Mouse (Mus musculus) B cell, adult (primary cell): ENCODE measurements around the gene Tbc1d23. TPM values are rescaled to one million over a fixed set of nuclear protein-coding genes. Genes with fewer than 3 reads are reported as not detected.

Experiments used
- total RNA-seq: library from RNA; stranded (reverse); gene quantifications from 4 replicates; pipeline ENCODE4 v1.2.4, GENCODE M21; 2023; ENCODE audit not compliant: inconsistent age

Tbc1d23 gene
- total RNA-seq, result 51.3 to 62.7 TPM (median 59.2 TPM) in 4 replicates

DNA sequence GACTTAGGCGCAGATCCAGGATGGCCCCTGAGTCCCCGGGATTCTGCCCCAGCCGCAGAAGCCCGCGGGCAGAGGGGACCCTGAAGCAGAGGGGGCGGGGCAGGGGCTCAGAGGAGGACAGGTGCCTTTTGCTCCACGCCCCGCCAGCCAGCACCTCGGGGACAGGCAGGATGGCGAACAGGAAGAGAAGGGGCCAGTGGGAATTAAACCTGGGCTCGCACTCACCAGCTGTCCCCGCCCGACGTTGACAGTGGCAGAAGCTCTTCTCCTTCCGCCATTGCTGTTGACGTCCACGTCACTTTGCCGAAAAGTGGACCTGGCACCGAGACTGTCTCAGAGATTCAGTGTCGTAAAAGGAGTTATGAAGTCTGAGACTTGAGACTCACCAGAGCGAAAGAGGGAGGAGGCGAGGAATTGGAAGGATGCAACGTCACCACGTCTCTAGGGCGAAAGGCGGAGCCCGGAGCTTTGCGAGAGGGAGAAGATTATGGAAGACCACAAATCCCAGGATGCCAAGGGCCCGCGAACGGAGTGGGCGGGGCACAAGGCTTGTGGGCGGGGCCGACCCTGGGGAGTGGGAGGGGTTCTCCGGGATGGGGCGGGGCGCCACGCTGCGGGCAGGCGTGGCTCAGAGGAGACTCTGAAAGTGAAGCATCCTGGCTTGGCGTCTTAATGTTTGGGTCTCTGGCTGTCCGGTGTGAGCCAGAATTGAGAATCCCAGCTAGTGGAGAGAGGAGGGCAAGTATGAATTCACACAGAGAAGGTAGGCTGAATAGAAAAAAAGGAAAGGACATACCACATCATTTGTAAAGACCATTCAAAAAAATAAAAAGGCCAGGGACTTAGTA lies at the start of gene Tbc1d23:
TSS of gene Tbc1d23 (minus strand) at position 416 of the 848 bp plus-strand sequence.

DNA sequence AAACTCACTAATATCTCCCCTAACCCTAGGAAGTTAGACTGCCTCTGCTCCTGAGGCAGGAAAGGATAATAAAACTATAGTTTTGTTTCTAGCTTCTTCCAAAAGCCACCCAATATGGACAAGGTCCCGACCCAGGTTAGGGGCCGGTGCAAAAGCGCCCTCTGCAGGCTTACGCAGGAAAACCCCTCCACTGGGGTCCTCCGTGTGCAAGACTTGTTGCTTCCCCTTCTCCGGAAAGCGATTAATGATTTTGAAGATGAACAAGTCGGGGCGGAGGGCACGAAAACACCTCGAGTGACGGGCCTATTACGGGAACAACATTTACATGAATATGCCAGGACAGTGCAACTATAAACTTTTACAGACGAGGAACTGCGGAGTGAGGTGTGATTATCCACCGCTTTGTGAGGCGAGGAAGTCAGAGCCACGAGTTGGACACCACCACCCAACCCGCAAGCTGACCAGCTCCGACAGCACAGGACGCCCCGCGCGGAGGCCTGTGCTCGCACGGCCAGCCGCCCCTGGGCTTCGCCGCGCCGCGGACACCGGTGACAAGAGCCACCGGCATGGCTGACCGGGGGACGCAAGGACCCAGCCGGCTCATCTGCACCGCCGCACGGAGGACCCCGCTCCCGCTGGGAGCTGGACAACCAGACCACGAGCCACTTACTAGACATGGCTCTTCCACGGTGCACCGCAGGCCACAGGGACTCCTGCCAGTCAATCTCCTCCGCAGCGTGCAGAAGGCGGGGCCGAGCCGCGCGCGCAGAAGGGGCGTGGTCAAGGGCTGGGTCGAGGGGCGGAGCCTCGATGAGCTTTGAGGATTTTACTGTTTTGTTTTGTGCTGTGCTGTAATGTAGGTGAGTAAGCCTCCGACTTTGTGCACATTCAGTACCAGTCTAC lies 64.4 kb downstream of the Tbc1d23 start, which contains the start of gene Nit2:
TSS of gene Nit2 (minus strand) at position 731 of the 903 bp plus-strand sequence.

DNA sequence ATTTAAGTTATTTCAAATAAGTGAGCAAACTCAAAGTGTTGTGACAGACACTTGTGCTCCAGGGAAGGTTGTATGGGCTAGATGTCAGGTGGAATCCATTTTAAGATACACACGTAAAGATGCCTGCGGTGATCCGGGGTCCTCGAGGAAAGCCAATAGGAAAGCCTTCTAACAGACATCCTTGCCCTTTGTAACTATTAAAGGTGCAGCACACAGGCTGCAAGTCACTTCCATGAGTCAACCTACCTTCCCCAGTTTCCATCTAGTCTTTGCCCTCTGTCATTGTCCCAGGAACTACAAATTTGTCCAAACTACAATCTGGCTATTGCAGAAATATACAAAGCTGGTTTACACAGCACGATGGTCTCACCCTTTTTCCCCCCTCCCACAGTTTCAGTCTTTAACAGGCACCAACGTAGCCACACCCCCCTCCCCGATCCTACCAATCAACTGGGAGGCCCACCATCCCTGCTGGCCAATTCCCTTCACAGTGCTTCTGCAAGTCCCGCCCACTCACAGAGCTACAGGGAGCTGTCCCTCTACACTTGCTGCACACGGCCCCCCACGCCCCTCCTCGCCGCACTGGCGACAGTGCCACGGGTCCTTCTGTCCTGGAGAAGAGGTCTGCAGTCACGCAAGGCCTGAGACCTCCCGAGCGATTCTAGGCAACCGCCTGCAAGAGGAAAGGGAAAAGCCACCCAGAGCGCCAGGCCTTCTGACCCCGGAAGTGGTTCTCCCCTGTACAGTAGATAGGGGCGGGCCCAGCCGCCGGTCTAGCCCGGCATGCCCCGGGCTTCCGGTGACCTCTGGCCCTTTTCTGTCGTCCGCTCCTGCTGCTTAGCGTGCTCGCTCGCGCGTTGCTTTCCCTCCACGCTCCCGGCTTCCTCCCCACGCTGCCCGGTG lies 110.1 kb downstream of the Tbc1d23 start, which contains the start of gene Tomm70a:
TSS of gene Tomm70a (plus strand) at position 791 of the 903 bp plus-strand sequence.

Other genes starting within 250 kb of the Tbc1d23 start
- not detected in 4 replicates for gene Tmem45a2, start 160.1 kb downstream of the Tbc1d23 start, total RNA-seq
- 29.7 to 31.8 TPM (median 30.5 TPM) in 4 replicates for gene Tomm70a, start 109.8 kb downstream of the Tbc1d23 start, total RNA-seq
- gene Nit2, start 64.2 kb downstream of the Tbc1d23 start, total RNA-seq, result 14.9 to 28.3 TPM (median 17.2 TPM) in 4 replicates
- 0.18 to 0.22 TPM in 2 of 4 replicates, not detected in the others for gene Tmem30c, start 61.4 kb upstream of the Tbc1d23 start, total RNA-seq
- gene Filip1l, start 121.6 kb upstream of the Tbc1d23 start, total RNA-seq, result 182 to 197 TPM (median 188 TPM) in 4 replicates